Mouse (Mus musculus) ES-E14 (cell line): ENCODE results near the gene Gpr35.

Experiments
- CHD2 ChIP-seq: IDR thresholded peaks from 2 replicates; pipeline ENCODE4 v1.6.1; 2014; ENCODE audit warnings: mild to moderate bottlenecking, low read depth, low read length, inconsistent platforms
- MAFK ChIP-seq: IDR thresholded peaks from 2 replicates; pipeline ENCODE4 v1.6.1; 2014; ENCODE audit warnings: mild to moderate bottlenecking, low read depth, low read length, inconsistent platforms; ENCODE audit not compliant: insufficient read depth
- ZC3H11A ChIP-seq: IDR thresholded peaks from 2 replicates; pipeline ENCODE4 v1.6.1; 2012; ENCODE audit warnings: low read depth, mild to moderate bottlenecking, inconsistent platforms, low read length, borderline replicate concordance
- ZNF384 ChIP-seq: IDR thresholded peaks from 2 replicates; pipeline ENCODE4 v1.6.1; 2012; ENCODE audit warnings: low read depth, low read length, inconsistent platforms

DNA sequence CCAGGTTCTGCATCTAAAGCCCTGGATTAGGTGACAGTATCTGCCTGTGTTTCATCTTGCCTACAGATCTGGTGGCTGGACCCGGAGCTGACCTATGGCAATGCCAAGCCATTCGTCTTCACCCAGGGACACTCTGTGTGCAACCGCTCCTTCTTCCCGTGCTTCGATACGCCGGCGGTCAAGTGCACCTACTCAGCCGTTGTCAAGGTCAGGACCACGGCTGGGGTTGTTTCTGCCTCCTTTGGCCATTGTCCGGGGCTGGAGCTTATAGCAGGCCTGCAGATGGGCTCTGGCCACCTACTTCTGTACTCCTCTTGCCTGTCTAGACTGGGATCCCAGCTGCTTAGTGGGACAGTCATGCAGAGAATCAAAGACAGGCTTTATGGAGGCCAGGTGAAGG, 35.7 kb upstream of the Gpr35 start:
- TF ChIP-seq ZNF384 = no peak
- no peak for TF ChIP-seq ZC3H11A
- no peak for TF ChIP-seq MAFK
- TF ChIP-seq CHD2 = no peak
